Mouse (Mus musculus): ENCODE measurements at regions not wholly inside any gene's neighbourhood (a gene's known extent, or its start where the extent isn't known, plus 50 kb on each side); places are given as distances from the start of the nearest gene placed in this dataset.
"Not testable (repeated sequence)": the region's sequence is repeated elsewhere in the genome, so short reads cannot be mapped to it uniquely, and the experiment has no call there.

DNA sequence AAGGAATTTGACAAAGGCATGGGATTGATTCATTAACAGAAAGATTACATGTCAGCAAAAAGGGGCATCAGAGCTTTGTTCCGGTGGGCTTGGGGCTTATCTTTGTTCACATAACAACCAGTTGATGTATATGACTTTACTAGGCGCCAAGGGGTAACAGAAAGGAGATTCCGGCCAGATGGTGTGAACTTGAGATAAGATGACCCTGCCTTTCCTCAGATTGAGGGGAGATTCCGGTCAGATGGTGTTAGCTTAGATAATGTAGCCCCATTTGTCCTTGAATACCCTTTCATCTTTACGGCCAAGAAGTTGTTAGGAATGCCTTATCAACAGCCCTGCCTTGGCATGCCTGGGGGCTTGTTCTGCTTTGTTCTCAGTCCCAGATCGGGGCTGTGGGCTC lies 183.4 kb upstream of the Myo3a start:
- TF ChIP-seq CTCF (IDR thresholded peaks at IDR 0.05; ENCODE audit: low read depth, low read length); POLR2A (IDR thresholded peaks at IDR 0.05; ENCODE audit: extremely low read depth, insufficient read depth, low read length): not testable (repeated sequence)

Data from liver, adult 2 months (tissue).